Mouse (Mus musculus) bone marrow macrophage, adult 2 months (primary cell): Measurements from ENCODE around the gene Banp.

Source experiments
- CTCF ChIP-seq: IDR thresholded peaks from 2 replicates; pipeline ENCODE4 v1.5.1; 2012; ENCODE audit warnings: low read depth, mild to moderate bottlenecking, low read length, moderate library complexity
- POLR2A ChIP-seq: IDR thresholded peaks from 2 replicates; pipeline ENCODE4 v1.6.1; 2012; ENCODE audit warnings: mild to moderate bottlenecking, low read depth, low read length, borderline replicate concordance

DNA sequence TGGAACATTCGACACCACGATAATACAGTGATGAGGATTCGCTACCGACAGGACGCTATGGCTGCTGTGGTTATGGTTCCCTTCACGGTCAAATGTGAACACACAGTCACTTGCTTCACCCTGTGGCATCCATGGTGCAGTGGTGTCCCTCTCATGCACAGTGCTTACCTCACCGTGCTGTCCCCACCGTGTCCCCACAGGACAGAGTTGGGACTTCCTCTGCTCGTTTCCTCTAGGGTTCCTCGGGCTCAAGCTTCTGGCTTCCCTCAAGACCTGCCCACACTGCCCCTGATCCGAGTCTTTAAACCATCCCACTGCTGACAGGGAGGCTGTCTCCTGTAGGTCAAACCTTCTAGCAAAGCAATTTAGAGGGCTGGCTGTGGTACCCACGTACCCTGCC, 128.8 kb downstream of the Banp start:
- TF ChIP-seq CTCF (no peak), POLR2A (no peak)
